Mouse (Mus musculus) intestine, embryonic 14.5 days (tissue): ENCODE measurements at regions not wholly inside any gene's neighbourhood (a gene's known extent, or its start where the extent isn't known, plus 50 kb on each side); places are given as distances from the start of the nearest gene placed in this dataset.

Experiments
- ATAC-seq: fragments of 200-750 bp; cut with Nextera tagmentation; replicated peaks from 2 replicates; pipeline ENCODE4 v1.8.0; 2017; ENCODE audit warnings: low read depth, moderate number of reproducible peaks, moderate TSS enrichment, moderate library complexity; ENCODE audit not compliant: low FRiP score, low TSS enrichment
- DNase-seq: peaks from one replicate; pipeline ENCODE4 v3.0.0-alpha.2; 2018; ENCODE audit warnings: low spot score
- H3K27ac ChIP-seq: fragments of 300-500 bp; sonication (generic); 2 replicates; pipeline ENCODE4 v1.5.1; 2014; ENCODE audit warnings: low read depth, mild to moderate bottlenecking, control low read depth
- H3K27me3 ChIP-seq: fragments of 300-500 bp; sonication (generic); replicated peaks from 2 replicates; pipeline ENCODE4 v1.6.1; 2014; ENCODE audit warnings: low read length, control low read depth; ENCODE audit not compliant: control insufficient read depth, insufficient read depth
- H3K36me3 ChIP-seq: fragments of 300-500 bp; sonication (generic); 2 replicates; pipeline ENCODE4 v1.6.1; 2014; ENCODE audit warnings: low read length, control low read depth; ENCODE audit not compliant: control insufficient read depth, insufficient read depth
- H3K4me1 ChIP-seq: fragments of 300-500 bp; sonication (generic); replicated peaks from 2 replicates; pipeline ENCODE4 v1.6.1; 2014; ENCODE audit warnings: low read length, control low read depth, mixed read lengths; ENCODE audit not compliant: control insufficient read depth, insufficient read depth
- H3K4me2 ChIP-seq: fragments of 300-500 bp; sonication (generic); 2 replicates; pipeline ENCODE4 v1.6.1; 2014; ENCODE audit warnings: low read length
- H3K4me3 ChIP-seq: fragments of 300-500 bp; sonication (generic); 2 replicates; pipeline ENCODE4 v1.5.1; 2014; ENCODE audit warnings: low read depth, low read length, control low read depth, mixed read lengths
- H3K9ac ChIP-seq: fragments of 300-500 bp; sonication (generic); 2 replicates; pipeline ENCODE4 v1.6.1; 2014; ENCODE audit warnings: mild to moderate bottlenecking, low read length
- H3K9me3 ChIP-seq: fragments of 300-500 bp; sonication (generic); 2 replicates; pipeline ENCODE4 v1.6.1; 2016; ENCODE audit warnings: low read length, control low read depth; ENCODE audit not compliant: control insufficient read depth
- WGBS: fragments of 180-500 bp; shearing (Covaris S2); extraction: QIAGEN DNeasy Blood & Tissue Kit; methylation state at CpG from one replicate; pipeline ENCODE4 v1.1.7; 2014; 5-methylcytosine and 5-hydroxymethylcytosine counted together

- no peaks in the 10 kb centered on the region for H3K36me3 ChIP-seq
- H3K4me3 ChIP-seq: no peak overlapping the region
- no peaks in the 10 kb centered on the region for H3K9me3 ChIP-seq
- no peak for ATAC-seq
- no peak overlapping the region for H3K27ac ChIP-seq
- H3K4me1 ChIP-seq: no peaks in the 10 kb centered on the region
- 93% methylated on average over 7 of the region's 7 CpGs for WGBS
- H3K9ac ChIP-seq: no peak overlapping the region
- no peaks in the 10 kb centered on the region for H3K27me3 ChIP-seq
- no peak for DNase-seq
- H3K4me2 ChIP-seq: no peak overlapping the region
Measured at GRCm38 (mm10) chr15:62625406-62625805, 1219.6 kb downstream of the Gsdmc2 start.

GRCm38 (mm10) chr15:62616042-62616441 is 1228.9 kb downstream of the Gsdmc2 start:
- no peak overlapping the region for H3K27ac ChIP-seq
- H3K27me3 ChIP-seq: no peaks in the 10 kb centered on the region
- 93% methylated on average over 5 of the region's 5 CpGs for WGBS
- no peak for ATAC-seq
- no peak overlapping the region for H3K9ac ChIP-seq
- H3K4me1 ChIP-seq: no peaks in the 10 kb centered on the region
- no peaks in the 10 kb centered on the region for H3K36me3 ChIP-seq
- H3K9me3 ChIP-seq: no peaks in the 10 kb centered on the region
- no peak overlapping the region for H3K4me2 ChIP-seq
- no peak overlapping the region for H3K4me3 ChIP-seq
- no peak for DNase-seq

- Histone ChIP-seq H3K4me2 (no peak overlapping the region), H3K27ac (no peak overlapping the region), H3K27me3 (no peaks in the 10 kb centered on the region), H3K4me1 (no peaks in the 10 kb centered on the region), H3K36me3 (no peaks in the 10 kb centered on the region), H3K9ac (no peak overlapping the region), H3K4me3 (no peak overlapping the region), H3K9me3 (no peaks in the 10 kb centered on the region)
- DNase-seq: no peak
- no peak for ATAC-seq
Measured at GRCm38 (mm10) chr15:62596735-62597134, 1248.2 kb downstream of the Gsdmc2 start.

- no peaks in the 10 kb centered on the region for H3K4me1 ChIP-seq
- ATAC-seq (no peak), DNase-seq (no peak)
- H3K9me3 ChIP-seq: no peaks in the 10 kb centered on the region
- no peaks in the 10 kb centered on the region for H3K36me3 ChIP-seq
- no peak overlapping the region for H3K9ac ChIP-seq
- H3K27me3 ChIP-seq: no peaks in the 10 kb centered on the region
- H3K4me3 ChIP-seq: no peak overlapping the region
- no peak overlapping the region for H3K4me2 ChIP-seq
- WGBS: 62% methylated on average over 3 of the region's 3 CpGs
- H3K27ac ChIP-seq: no peak overlapping the region
Measured at GRCm38 (mm10) chr15:62588580-62588979, 1256.4 kb downstream of the Gsdmc2 start.

- 74% methylated on average over 3 of the region's 3 CpGs for WGBS
- Histone ChIP-seq H3K9ac (no peak overlapping the region), H3K4me2 (no peak overlapping the region), H3K4me3 (no peak overlapping the region), H3K36me3 (no peaks in the 10 kb centered on the region), H3K27ac (no peak overlapping the region), H3K9me3 (no peaks in the 10 kb centered on the region), H3K27me3 (no peaks in the 10 kb centered on the region), H3K4me1 (no peaks in the 10 kb centered on the region)
- ATAC-seq (no peak), DNase-seq (no peak)
Measured at GRCm38 (mm10) chr15:62578788-62579187, 1266.2 kb downstream of the Gsdmc2 start.

GRCm38 (mm10) chr15:62575791-62576190 is 1269.2 kb downstream of the Gsdmc2 start:
- H3K4me2 ChIP-seq: no peak overlapping the region
- H3K4me3 ChIP-seq: no peak overlapping the region
- no peak overlapping the region for H3K27ac ChIP-seq
- no peaks in the 10 kb centered on the region for H3K4me1 ChIP-seq
- WGBS: 84% methylated on average over 2 of the region's 2 CpGs
- DNase-seq: no peak
- H3K27me3 ChIP-seq: no peaks in the 10 kb centered on the region
- H3K9me3 ChIP-seq: no peaks in the 10 kb centered on the region
- H3K9ac ChIP-seq: no peak overlapping the region
- ATAC-seq: no peak
- no peaks in the 10 kb centered on the region for H3K36me3 ChIP-seq

GRCm38 (mm10) chr15:62571803-62572202 is 1273.2 kb downstream of the Gsdmc2 start:
- no peak for DNase-seq
- Histone ChIP-seq H3K4me3 (no peak overlapping the region), H3K27ac (no peak overlapping the region), H3K4me2 (no peak overlapping the region), H3K9ac (no peak overlapping the region), H3K27me3 (no peaks in the 10 kb centered on the region), H3K9me3 (no peaks in the 10 kb centered on the region), H3K4me1 (no peaks in the 10 kb centered on the region), H3K36me3 (no peaks in the 10 kb centered on the region)
- WGBS: 77% methylated on average over 7 of the region's 7 CpGs
- no peak for ATAC-seq

- ATAC-seq (no peak), DNase-seq (no peak)
- Histone ChIP-seq H3K27ac (no peak overlapping the region), H3K27me3 (no peaks in the 10 kb centered on the region), H3K4me3 (no peak overlapping the region), H3K9me3 (no peaks in the 10 kb centered on the region), H3K36me3 (no peaks in the 10 kb centered on the region), H3K4me1 (no peaks in the 10 kb centered on the region), H3K9ac (no peak overlapping the region), H3K4me2 (no peak overlapping the region)
- WGBS: 68% methylated on average over 7 of the region's 7 CpGs
Measured at GRCm38 (mm10) chr15:62568788-62569713, 1275.9 kb downstream of the Gsdmc2 start.

- no peak for ATAC-seq
- Histone ChIP-seq H3K36me3 (no peaks in the 10 kb centered on the region), H3K9me3 (no peaks in the 10 kb centered on the region), H3K4me2 (no peak overlapping the region), H3K4me3 (no peak overlapping the region), H3K27ac (no peak overlapping the region), H3K27me3 (no peaks in the 10 kb centered on the region), H3K4me1 (no peaks in the 10 kb centered on the region), H3K9ac (no peak overlapping the region)
- WGBS: 86% methylated on average over 4 of the region's 4 CpGs
- no peak for DNase-seq
Measured at GRCm38 (mm10) chr15:62567431-62567830, 1277.5 kb downstream of the Gsdmc2 start.
